Mouse (Mus musculus): Measurements from ENCODE around the gene Ly6g5b. TPM values are rescaled to one million over a fixed set of nuclear protein-coding genes. Genes with fewer than 3 reads are reported as not detected.

Ly6g5b gene
- polyA plus RNA-seq, 1 experiment from 2014 or later = 1.1 TPM

DNA sequence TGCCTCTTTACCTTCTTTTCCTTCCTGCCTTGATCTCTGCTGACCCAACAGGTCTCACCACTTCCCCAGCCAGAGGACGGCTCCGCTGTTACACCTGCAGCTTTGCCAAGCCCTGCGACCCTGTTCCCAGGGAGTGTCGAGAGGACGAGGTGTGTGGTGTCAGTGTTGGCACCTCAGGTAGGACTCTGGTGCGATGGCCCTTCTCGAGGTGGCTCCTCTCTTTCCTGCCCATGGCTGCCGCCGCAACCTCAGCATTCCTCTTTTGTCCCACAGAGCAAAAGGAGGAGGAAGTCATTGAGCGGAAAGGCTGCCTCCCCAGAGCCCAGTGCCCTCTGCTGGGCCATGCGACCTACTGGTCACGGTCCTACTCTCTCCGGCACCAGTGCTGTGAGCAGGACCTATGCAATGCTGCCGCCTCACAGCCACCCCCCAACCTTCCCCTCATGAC lies 37.4 kb downstream of the Ly6g5b start, which contains the start of gene Ly6g6d:
Gene Ly6g6d (minus strand): TSS at position 280 of the 448 bp plus-strand sequence.
- peak within 1 kb of the TSS; percentile 27; the same call in 1 of the 2 replicates for H3K9ac ChIP-seq (replicated peaks)
- H3K27me3 ChIP-seq = peaks cover 22% of the 10 kb centered on the region
- 9% methylated on average over 14 of the region's 14 CpGs for WGBS
- peaks cover 28% of the 10 kb centered on the region for H3K4me1 ChIP-seq (replicated peaks)
- no peaks in the 10 kb centered on the region for H3K9me3 ChIP-seq
- peak within 1 kb of the TSS; percentile 9 for H3K4me3 ChIP-seq (replicated peaks)
- no peaks in the 10 kb centered on the region for H3K36me3 ChIP-seq
- peak within 1 kb of the TSS; percentile 40 for H3K4me2 ChIP-seq
- 0 out of 2 replicates have a peak within 1 kb of the TSS, but pooled peaks have one; percentile 4 for H3K27ac ChIP-seq
- 0 out of 2 replicates have a peak, but pooled peaks have one; percentile 29 for ATAC-seq (ENCODE audit: insufficient number of reproducible peaks, insufficient read depth, low FRiP score, low TSS enrichment, low read depth)

DNA sequence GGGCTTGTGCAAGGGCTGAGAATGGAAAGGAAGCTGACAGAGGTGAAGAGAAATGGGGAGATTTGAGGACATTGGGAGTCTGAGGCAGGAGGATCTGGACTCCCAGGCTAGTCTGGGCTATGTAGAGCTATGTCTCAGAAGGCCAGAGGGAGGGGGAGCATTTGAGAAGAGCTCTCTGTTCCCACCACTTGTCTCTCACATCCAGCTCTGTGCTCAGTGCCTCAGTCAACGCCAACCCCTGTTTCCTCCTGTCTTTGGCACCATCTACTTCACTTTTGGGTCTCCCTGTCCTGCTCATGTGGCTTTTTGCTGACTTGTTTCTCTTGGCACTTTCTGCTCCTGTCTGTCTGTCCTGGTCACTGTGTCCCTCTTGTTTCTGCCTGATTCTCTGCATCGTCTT lies 37.9 kb downstream of the Ly6g5b start:
- Histone ChIP-seq H3K9me3 (no peaks in the 10 kb centered on the region), H3K27me3 (peaks cover 22% of the 10 kb centered on the region), H3K36me3 (no peaks in the 10 kb centered on the region), H3K4me1 (replicated peaks) (peaks cover 28% of the 10 kb centered on the region), H3K9ac (replicated peaks) (peak overlapping the region; percentile 27; the same call in 1 of the 2 replicates), H3K27ac (0 out of 2 replicates have a peak overlapping the region, but pooled peaks have one; percentile 4), H3K4me2 (peak overlapping the region; percentile 40), H3K4me3 (replicated peaks) (peak overlapping the region; percentile 9; the same call in 1 of the 2 replicates)
- ATAC-seq (ENCODE audit: insufficient number of reproducible peaks, insufficient read depth, low FRiP score, low TSS enrichment, low read depth) = no peak
- 37% methylated on average over 2 of the region's 2 CpGs for WGBS

DNA sequence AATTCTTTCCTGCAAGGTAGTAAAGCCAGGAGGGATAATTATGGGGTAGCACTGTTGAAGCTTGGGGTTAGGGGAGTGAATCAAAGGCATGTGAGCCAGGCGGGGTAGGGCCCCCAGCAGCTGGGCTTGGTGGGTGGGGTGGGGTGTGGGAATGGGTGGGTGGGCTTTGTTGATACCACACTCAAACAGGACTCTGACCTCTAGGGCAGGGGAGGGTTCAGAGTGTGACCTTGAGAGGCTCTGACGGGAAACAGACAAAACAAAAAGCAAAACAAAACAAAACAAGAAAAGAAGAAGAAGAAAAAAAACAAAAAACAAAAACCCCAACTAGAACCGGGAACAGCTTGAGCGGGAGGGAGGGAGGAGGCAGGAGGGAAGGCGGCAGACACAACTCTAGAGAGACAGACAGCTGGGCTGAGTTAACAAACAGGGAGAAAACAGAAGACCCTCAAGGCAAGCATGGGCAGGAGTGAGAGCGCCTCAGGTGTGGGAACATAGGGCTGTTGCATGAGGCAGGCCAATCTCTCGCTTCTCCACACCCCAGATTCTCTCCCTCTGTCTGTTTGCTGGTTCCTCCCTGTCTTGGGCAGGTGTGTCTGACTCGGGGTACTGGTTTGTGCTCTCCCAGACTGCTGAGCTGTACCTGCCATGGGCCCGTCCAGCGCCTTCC lies 38.6 kb downstream of the Ly6g5b start, which contains the start of gene Ly6g6e:
Gene Ly6g6e (plus strand): TSS at position 396 of the 670 bp plus-strand sequence.
- H3K4me3 ChIP-seq (replicated peaks) = peak within 1 kb of the TSS; percentile 9

DNA sequence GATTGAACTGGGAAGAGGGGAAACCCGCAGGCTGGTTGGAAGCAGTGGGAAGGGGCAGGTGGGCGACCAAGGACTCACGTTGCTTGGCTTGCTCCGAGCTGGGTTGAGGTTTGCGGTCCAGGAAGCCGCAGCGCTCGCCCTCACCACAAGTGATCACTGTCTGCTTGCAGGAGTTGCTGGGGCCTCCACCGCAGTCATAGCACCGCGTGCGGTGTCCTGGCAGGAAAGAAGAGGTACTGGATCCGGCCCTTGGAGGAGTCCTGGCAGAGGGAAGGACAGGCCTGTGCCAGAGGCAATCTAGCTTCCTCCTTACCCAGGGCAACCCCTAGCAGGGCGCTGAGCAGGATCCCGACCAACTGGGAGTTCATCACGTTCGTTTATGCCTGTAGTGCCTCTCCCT lies 41.1 kb downstream of the Ly6g5b start:
- H3K36me3 ChIP-seq = no peaks in the 10 kb centered on the region
- H3K27ac ChIP-seq = no peak overlapping the region
- H3K4me3 ChIP-seq (replicated peaks) = no peak overlapping the region
- no peaks in the 10 kb centered on the region for H3K9me3 ChIP-seq
- ATAC-seq (ENCODE audit: insufficient number of reproducible peaks, insufficient read depth, low FRiP score, low TSS enrichment, low read depth) = no peak
- 0 out of 2 replicates have a peak overlapping the region, but pooled peaks have one; percentile 10 for H3K4me2 ChIP-seq
- 0 out of 2 replicates have a peak overlapping the region, but pooled peaks have one; percentile 23 for H3K9ac ChIP-seq (replicated peaks)
- peaks cover 28% of the 10 kb centered on the region for H3K4me1 ChIP-seq (replicated peaks)
- peaks cover 20% of the 10 kb centered on the region for H3K27me3 ChIP-seq
- 36% methylated on average over 17 of the region's 17 CpGs for WGBS

More for the DNA sequence above, 38.6 kb downstream of the Ly6g5b start, which contains the start of gene Ly6g6e:
- H3K27me3 ChIP-seq = peaks cover 22% of the 10 kb centered on the region
- no peak for ATAC-seq (ENCODE audit: insufficient number of reproducible peaks, insufficient read depth, low FRiP score, low TSS enrichment, low read depth)
- WGBS = 20% methylated on average over 10 of the region's 10 CpGs
- peak within 1 kb of the TSS; percentile 40 for H3K4me2 ChIP-seq
- H3K9ac ChIP-seq (replicated peaks) = peak within 1 kb of the TSS; percentile 27; the same call in 1 of the 2 replicates
- H3K27ac ChIP-seq = 0 out of 2 replicates have a peak within 1 kb of the TSS, but pooled peaks have one; percentile 4
- no peaks in the 10 kb centered on the region for H3K9me3 ChIP-seq
- H3K36me3 ChIP-seq = no peaks in the 10 kb centered on the region
- peaks cover 28% of the 10 kb centered on the region for H3K4me1 ChIP-seq (replicated peaks)

DNA sequence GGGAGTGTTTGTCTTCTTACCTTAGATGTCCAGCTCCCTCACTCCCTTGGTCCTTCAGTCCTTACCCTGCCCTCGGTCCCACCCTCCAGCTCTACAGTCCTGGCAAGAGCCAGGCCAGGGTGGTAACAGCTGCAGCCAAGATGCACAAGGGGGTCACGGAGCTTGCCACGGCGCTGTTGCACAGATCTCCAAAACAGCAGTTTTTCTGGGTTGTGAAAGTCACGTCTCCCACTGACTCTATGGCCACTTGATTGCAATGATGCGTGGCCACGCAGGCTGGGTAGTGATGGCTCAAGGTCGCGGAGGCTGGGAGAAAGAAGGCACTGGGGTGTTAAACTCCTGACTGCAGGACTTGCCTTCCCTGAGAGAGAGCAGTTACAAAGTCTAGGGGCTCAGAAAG lies 43.8 kb downstream of the Ly6g5b start:
- peaks cover 10% of the 10 kb centered on the region for H3K4me1 ChIP-seq (replicated peaks)
- no peak overlapping the region for H3K4me2 ChIP-seq
- H3K9ac ChIP-seq (replicated peaks) = no peak overlapping the region
- no peaks in the 10 kb centered on the region for H3K9me3 ChIP-seq
- 76% methylated on average over 9 of the region's 9 CpGs for WGBS
- ATAC-seq (ENCODE audit: insufficient number of reproducible peaks, insufficient read depth, low FRiP score, low TSS enrichment, low read depth) = no peak
- no peaks in the 10 kb centered on the region for H3K36me3 ChIP-seq
- H3K27ac ChIP-seq = no peak overlapping the region
- no peak overlapping the region for H3K4me3 ChIP-seq (replicated peaks)
- peaks cover 30% of the 10 kb centered on the region for H3K27me3 ChIP-seq

DNA sequence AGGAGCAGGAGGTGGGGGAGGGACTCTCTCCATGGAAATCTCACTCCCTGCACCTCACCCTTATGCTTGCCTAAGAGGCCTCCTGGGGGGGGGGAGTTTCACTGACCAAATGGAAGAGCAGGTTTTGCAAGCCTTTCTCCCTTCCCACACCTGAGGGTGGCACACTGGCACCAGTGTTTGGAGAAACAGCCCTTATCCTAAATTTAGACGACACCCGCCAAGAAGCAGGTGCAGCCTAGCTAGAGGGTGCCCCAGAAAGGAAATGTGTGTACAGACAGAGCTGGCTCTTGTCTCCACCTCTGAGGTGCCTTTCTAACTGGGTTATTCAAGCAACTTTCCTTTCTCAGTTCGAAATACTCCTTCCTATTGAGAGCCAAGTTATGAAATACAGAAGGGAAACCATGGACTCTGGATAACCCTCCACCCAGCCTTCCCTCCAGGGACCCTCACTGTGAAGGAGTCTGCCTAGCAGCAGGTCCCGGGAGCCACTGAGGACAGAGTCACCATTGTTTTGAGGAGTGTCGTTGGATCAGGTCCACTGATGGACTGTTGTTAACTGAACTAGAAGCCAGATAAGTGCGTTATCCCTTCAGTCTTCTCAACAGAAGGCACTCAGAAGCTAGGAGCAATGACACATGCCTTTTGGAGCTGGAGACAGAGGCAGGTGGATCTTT lies 44.5 kb downstream of the Ly6g5b start:
- H3K9ac ChIP-seq (replicated peaks) = no peak overlapping the region
- no peak overlapping the region for H3K4me3 ChIP-seq (replicated peaks)
- WGBS = 58% methylated on average over 6 of the region's 6 CpGs
- no peaks in the 10 kb centered on the region for H3K9me3 ChIP-seq
- H3K4me1 ChIP-seq (replicated peaks) = peaks cover 9% of the 10 kb centered on the region
- H3K4me2 ChIP-seq = no peak overlapping the region
- no peak for ATAC-seq (ENCODE audit: insufficient number of reproducible peaks, insufficient read depth, low FRiP score, low TSS enrichment, low read depth)
- H3K27ac ChIP-seq = no peak overlapping the region
- H3K36me3 ChIP-seq = no peaks in the 10 kb centered on the region
- H3K27me3 ChIP-seq = peaks cover 37% of the 10 kb centered on the region

DNA sequence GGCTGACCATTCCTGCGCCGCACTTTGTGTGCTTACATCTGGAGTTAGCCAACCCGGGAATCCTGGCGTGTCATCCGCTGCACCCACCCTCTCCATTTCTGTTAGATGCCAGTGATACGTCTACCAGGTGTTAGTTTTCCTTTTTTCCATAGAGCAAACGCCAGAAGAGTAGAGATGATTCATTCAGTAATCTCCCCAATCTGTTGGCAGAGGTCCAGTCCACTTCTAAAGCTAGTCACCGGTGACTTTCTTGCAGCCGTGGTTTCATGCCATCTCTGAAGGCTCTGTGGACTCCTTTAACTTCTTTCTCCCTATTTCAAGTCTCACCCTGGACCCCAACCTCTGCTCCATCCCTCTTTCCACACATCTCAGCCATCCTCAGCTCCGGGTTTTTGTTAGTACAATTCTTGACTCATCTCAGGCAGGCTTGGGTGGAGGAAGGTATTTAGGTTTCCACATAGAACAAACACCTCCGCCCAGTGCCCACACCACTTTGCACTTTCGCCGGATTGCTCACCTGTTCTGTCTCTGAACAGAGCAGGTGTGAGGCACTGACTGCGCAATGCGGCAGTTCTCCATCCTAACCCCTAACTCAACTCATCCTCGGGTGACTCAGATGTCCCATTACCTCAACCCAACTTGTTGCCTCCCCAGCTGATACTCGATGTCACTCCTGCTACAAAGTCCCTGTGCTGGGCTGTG lies 46.9 kb downstream of the Ly6g5b start:
- ATAC-seq (ENCODE audit: insufficient number of reproducible peaks, insufficient read depth, low FRiP score, low TSS enrichment, low read depth) = no peak
- no peak overlapping the region for H3K27ac ChIP-seq

DNA sequence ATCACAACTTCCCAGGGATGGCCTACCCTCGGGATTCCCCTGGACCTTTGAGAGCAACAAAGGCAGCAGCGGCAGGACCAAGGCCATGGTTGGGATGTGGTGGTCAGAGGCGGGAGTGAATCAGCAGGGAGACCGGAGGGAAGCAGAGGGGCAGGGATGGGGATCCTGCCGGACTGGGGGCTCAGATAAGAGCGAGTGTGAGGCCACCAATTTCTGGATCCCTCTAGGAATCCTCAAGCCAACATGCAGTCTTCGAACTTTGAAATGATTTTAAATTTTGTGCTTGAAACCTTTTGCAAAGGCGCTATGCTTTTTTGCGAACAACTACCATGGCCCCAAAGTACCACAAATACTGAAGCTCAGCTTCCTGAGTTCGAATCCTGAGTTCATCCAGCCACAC lies 49.1 kb downstream of the Ly6g5b start, which contains the start of gene Mpig6b:
Gene Mpig6b (minus strand): TSS at position 101 of the 400 bp plus-strand sequence.
- peaks cover 19% of the 10 kb centered on the region for H3K4me1 ChIP-seq (replicated peaks)
- peak within 1 kb of the TSS; percentile 38 for H3K4me3 ChIP-seq (replicated peaks)
- H3K27ac ChIP-seq = peak within 1 kb of the TSS; percentile 47; the same call in 1 of the 2 replicates
- H3K9ac ChIP-seq (replicated peaks) = peak within 1 kb of the TSS; percentile 47
- ATAC-seq (ENCODE audit: insufficient number of reproducible peaks, insufficient read depth, low FRiP score, low TSS enrichment, low read depth) = no peak
- H3K9me3 ChIP-seq = no peaks in the 10 kb centered on the region
- WGBS = 44% methylated on average over 10 of the region's 10 CpGs
- peaks cover 64% of the 10 kb centered on the region for H3K27me3 ChIP-seq
- peak within 1 kb of the TSS; percentile 66 for H3K4me2 ChIP-seq
- peaks cover 26% of the 10 kb centered on the region for H3K36me3 ChIP-seq

More for the DNA sequence above, 46.9 kb downstream of the Ly6g5b start:
- Histone ChIP-seq H3K27me3 (peaks cover 60% of the 10 kb centered on the region), H3K4me3 (replicated peaks) (no peak overlapping the region), H3K9me3 (no peaks in the 10 kb centered on the region), H3K4me1 (replicated peaks) (peaks cover 15% of the 10 kb centered on the region), H3K9ac (replicated peaks) (no peak overlapping the region), H3K36me3 (peaks cover 4% of the 10 kb centered on the region; the same call in 1 of the 2 replicates), H3K4me2 (no peak overlapping the region)
- 84% methylated on average over 17 of the region's 17 CpGs for WGBS

DNA sequence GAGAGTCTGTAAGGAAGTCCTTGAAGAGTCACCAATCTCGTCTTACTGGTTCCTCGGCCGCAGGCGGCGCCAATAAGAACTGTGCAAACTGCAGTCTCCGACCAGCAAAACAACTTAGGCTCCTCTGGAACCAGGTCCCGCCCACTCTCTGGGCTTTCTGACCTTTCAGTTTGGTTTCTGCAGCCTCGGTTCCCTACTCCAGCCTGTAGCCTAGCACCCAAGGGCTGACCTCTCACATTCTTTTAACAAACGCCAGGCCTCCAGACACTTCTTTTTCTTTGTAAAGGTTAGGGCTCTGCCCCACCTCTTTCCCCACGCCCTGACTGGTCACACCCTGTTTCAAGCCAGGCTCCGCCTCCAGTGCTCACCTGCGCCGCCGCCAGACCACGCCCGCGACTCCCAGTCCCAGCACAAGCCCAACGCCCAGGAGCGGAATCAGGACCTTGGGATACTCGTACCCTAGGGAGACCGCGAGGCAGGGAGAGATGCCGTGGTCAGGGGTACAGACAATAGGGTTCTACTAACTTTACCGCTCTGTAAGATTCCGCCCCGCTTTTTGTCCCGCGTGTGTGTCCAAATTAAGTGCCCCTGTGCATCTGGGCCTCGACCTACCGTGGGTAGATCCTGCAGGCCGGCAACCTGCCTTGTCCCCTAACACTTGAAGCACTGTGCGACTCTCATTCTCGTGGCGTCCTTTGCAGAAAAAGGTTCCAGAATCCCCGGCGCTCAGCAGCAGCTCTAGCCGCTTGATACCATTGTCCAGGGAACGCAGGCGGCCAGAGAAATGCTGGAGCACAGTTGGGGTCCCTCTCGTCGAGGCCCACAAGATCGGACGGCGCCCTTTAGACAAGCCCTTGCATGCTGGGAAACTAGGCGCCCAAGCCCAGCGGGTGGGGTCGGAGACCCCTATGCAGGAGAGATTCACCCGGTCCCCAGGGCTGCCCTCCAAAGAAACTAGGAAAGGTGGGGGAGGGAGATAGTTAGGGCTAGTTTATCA lies 50.0 kb downstream of the Ly6g5b start, which contains the start of gene Ly6g6c:
Gene Ly6g6c (plus strand): TSS at position 438 of the 997 bp plus-strand sequence.
- Histone ChIP-seq H3K4me1 (replicated peaks) (peaks cover 28% of the 10 kb centered on the region), H3K36me3 (peaks cover 34% of the 10 kb centered on the region), H3K4me2 (peak within 1 kb of the TSS; percentile 66), H3K27ac (peak within 1 kb of the TSS; percentile 47), H3K4me3 (replicated peaks) (peak within 1 kb of the TSS; percentile 38), H3K9ac (replicated peaks) (peak within 1 kb of the TSS; percentile 47), H3K27me3 (peaks cover 64% of the 10 kb centered on the region), H3K9me3 (no peaks in the 10 kb centered on the region)
- peak; percentile 21; the same call in 1 of the 2 replicates for ATAC-seq (ENCODE audit: insufficient number of reproducible peaks, insufficient read depth, low FRiP score, low TSS enrichment, low read depth)
- 2% methylated on average over 48 of the region's 48 CpGs for WGBS
